Mouse (Mus musculus) T-cell, adult 2 months (primary cell): Measurements from ENCODE around the gene Olfr657.

Source experiments
- DNase-seq: peaks from one replicate; pipeline ENCODE4 v3.0.0; 2022; ENCODE audit warnings: low spot score

The Olfr657 gene

DNA sequence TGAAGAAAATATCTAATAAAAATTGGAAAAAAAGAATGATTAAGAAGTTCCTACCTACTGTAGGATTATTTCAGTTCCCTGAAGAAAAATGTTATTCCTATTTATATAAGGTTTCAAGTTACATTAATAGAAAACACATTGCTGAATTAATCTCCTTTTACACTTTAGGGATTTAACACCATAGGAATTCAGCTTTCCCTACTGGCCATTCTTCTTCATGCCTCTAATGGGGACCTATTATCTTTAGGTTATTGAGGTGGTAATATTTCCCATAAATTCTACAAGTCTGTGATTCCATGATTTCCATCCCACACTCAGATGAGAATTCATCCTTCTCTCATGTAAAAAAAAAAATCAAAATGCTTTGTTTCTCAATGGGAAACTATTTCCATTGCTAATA lies at the start of gene Olfr657:
TSS of gene Olfr657 (plus strand) at position 301 of the 400 bp plus-strand sequence.
- DNase-seq = no peak

DNA sequence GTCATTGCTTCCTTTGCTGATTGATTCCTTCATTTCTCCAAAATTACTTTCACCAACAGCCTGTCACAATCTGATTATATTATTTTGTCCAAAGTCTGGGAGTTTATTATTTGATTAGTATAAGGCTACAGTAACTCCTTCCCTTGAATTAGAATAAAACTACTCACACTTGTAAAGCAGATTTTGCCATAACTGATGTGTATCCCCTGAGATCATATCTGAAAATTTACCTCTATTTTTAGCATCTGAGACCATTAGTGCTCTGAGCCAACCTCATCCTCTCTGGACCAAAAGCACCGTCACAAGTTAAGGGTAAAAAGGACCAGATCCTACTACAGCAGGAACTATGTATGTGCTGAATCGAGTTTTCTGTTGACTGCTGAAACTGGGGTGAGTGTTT lies 47.6 kb upstream of the Olfr657 start, which contains the start of gene Olfr653:
TSS of gene Olfr653 (plus strand) at position 301 of the 400 bp plus-strand sequence.
- DNase-seq = no peak

DNA sequence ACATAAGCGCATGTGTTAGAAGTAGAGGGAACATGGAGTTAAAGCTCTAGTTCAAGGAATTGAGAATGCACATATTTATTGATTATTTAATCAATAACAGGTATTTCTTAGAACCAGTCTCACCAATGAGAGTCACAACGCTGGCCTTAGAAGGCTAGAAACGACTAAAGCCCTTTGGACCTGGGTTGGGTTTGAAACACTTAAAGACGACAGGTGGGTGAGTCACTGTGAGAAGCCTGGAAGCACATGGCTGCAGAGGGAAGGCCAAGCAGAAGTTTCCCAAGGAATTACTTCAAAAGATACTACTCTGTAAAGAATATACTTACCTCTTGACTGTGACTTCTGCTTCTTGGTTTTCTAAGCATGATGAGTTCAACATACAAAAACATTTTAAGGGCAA lies 43.7 kb upstream of the Olfr657 start:
- DNase-seq = no peak

DNA sequence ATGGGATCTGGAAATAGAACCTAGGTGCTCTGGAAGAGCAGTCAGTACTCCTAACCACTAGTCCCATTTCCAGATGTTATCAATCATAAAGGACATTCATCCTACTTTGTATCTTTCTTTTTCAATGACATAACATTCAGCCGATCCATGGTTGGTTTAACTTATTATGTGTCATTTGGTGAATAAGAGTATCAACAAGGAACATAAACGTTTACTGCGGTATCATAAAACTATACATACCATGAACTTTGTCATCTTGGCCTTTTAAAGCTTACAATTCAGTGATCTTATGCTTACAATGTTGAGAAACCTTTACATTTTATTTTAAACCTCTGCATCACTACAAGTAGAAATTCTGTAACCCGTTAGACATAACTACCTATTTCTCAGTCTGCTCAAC lies 43.2 kb upstream of the Olfr657 start:
- no peak for DNase-seq

DNA sequence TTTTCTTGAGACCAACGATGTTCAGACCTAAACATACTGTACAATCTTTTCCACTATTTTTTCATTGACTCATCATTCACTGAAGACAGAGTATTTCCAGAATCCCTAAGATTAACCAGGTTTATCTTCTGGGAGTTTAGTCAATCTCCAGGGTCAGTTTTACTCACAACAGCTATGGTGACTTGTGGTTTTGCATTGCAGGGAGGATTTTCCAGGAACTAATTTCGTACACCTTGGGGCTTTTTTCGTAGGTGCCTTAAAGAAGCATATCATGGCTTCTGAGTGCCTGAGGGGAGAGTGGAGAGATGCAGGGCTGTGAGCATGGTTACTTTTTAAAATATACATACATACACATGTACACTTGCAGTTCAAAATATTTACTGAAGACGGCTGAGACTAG lies 37.9 kb upstream of the Olfr657 start, which contains the start of gene Olfr654:
TSS of gene Olfr654 (plus strand) at position 301 of the 400 bp plus-strand sequence.
- DNase-seq = no peak

DNA sequence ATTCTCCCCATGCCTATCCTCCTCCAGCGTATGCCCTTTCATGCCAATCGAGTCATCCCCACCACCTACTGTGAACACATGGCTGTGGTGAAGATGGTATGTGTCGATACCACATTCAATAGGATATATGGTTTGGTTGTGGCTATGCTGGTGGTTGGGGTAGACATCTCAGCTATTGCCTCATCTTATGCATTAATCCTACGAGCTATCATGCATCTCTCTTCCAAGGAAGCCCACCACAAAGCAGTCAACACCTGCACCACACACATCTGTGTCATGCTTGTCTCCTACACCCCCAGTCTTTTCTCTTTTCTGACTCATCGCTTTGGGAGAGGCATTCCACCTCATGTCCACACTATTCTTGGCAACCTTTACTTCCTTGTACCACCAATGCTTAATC lies 36.3 kb upstream of the Olfr657 start:
- DNase-seq = no peak

DNA sequence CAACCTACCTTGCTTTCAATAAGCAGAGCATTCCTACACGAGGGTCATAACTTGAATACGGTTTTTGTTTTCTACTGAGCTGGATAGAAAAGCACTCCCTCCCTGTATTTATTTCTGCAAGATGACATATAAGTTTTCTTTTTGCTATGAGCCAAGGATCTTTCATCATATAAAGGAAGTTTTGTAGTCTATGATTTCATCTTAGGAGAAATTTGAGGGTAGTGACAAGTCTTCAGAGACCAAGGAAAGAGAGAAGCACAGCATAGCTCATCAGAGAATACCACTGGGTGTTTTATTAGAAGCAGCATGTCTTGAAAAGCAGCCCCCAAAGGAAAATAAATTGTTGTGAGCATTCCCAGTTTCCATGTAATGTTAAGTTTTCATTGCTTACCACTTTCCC lies 22.9 kb upstream of the Olfr657 start, which contains the start of gene Olfr655:
TSS of gene Olfr655 (minus strand) at position 101 of the 400 bp plus-strand sequence.
- DNase-seq = no peak

DNA sequence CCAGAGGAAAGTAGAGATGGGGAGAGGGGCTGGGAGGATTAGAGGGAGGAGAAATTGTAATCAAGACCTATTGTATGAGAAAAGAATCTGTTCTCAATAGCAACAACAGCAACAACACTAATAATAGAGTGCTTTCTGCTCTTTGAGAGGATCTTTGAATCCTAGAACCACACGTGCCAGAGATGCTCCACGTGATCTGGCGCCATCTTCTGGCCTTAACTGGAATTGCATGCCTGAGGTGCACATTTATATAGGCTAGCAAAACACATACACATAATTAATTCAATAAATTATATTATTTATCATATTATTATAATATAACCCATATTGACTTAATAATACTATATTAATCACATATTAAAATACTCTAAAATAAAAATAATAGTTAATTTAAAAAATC lies 21.4 kb upstream of the Olfr657 start:
- peak; percentile 57 for DNase-seq

DNA sequence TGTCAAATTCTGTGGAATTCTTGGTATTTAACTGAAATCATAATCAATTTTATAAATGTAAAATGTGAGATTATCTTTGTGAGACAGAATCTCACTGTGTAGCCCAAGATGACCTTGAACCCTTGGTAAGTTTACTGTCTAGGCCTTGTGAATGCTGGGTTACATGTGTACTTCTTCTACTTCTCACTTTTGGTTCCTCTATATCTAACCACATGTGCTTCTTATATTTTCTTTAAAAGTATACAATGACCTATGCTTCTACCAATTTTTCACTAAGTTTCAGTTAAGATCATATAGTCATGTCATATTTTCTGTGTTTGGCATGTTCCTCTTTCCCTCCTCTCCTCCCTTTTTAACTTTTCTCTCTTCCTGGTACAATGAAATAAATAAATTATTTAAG lies 19.9 kb upstream of the Olfr657 start:
- DNase-seq = no peak

DNA sequence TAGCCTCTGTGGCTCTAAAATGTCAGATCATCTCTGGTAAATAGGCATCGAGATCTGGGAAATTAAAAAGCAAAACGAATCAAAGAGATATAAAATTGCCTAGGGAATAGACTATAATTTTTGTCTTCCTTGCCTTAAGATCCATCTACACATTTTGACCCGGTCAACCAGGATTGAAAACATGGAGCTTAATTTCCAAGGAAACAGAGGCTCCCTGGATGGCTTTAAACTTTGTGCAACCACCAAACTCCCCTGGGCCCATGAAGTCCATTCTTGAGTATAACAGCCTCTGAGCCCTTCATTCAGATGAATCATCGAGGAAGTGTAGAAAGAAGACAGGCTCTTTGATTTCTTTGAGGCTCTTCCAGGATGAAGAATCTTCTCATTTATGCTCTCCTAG lies 10.9 kb upstream of the Olfr657 start, which contains the start of gene Olfr656:
TSS of gene Olfr656 (plus strand) at position 301 of the 400 bp plus-strand sequence.
- DNase-seq = no peak

DNA sequence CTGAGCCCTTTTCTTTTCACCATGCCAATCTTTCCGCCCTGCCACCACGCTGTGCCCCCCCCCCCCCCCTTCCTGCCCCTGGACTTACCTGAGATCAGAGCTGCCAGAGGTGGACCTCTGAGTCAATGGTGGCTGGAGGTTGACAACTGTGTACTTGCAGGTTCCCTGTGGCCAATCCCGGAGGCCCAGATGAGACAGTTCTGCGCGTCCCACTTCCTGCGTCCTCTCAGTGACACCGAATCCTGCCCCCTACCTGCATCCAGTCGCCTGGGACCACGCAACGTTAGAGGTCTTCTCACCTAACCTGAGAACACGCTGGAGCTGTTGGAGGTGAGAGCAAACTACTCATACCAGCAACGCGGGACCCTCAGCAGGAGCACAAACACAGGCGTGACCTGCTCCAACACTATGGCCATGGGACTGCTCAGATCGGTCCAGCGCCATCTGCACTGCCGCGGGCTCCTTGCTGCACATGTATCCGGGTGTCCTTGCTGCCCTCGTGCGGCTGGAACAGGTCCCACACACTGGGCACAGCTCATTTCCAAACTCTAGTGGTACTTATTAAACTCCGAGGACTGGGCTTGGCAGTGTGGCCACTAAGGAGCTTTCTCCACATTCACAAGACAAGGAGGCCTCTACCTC lies 22.4 kb downstream of the Olfr657 start, which contains the start of gene Olfr658:
TSS of gene Olfr658 (minus strand) at position 465 of the 642 bp plus-strand sequence.
- DNase-seq = peak; percentile 19

DNA sequence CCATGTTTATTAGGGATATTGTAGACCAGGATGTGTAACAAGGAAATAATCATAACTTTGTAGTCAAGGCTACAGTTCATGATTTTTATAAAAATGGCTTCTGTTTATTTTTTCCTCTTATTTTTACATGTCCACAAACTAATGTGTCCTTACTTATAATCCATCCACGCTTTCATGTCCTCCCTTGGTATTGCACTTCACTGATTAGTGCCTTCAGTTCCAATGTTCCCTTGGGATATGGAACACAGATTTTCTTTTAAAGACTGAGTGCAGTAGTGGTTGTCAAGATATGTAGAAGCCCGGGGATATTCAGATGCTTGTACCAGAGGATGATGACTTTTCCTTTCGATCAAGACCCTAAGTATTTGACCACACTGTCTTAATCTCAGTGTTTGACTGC lies 41.9 kb downstream of the Olfr657 start, which contains the start of gene Olfr659:
TSS of gene Olfr659 (plus strand) at position 301 of the 400 bp plus-strand sequence.
- DNase-seq = no peak

DNA sequence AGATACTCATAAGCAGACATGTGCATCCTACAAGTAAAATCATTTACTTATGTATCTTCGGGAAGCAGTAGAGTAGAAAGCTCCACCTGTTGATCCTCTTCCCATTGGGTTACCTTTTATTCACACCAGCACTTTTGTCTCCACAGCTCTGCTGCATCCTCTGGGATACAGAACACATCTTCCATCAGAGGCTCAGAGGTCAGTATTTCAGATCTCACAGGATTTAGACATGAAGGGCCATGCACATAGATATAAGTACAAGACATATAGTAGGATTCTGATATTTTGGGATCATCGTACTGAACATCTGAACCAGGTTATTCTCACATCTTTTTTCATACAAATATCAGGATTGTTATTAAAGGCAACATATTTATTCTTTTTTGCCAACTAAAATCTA lies 61.6 kb downstream of the Olfr657 start, which contains the start of gene Olfr661:
TSS of gene Olfr661 (plus strand) at position 301 of the 400 bp plus-strand sequence.
- no peak for DNase-seq
